In genomic region chr8:12327187-12327586, GRCm38 (mm10) we compare ENCODE assay signal across 19 mouse cellular contexts. TPM values are rescaled to one million over a fixed set of nuclear protein-coding genes. Genes with fewer than 3 reads are reported as not detected.
A peak's percentile ranks its signal among the peaks of the same experiment; 100 is the strongest.
DNase-seq lines count a peak whose midpoint lies in the region; ATAC-seq lines count a peak whose summit lies in the region.
"Had no signal": no experiment of that assay in that cellular context is flagged by ENCODE, and none has a peak within 500 bp of the region (broad histone marks: within the 10 kb centered on the region; RNA-seq: fewer than 3 reads in every experiment).

No protein-coding gene starts in this region.

- no peaks in the 10 kb centered on the region for H3K9me3 ChIP-seq in neural tube, embryonic 11.5 days (ENCODE audit: control insufficient read depth, low read length)
- no peaks in the 10 kb centered on the region for H3K9me3 ChIP-seq in hindbrain, embryonic 11.5 days (ENCODE audit: control insufficient read depth, low read length)
- H3K9me3 ChIP-seq in midbrain, embryonic 13.5 days, result no peaks in the 10 kb centered on the region
- H3K9me3 ChIP-seq in limb, embryonic 10.5 days (replicated peaks), result no peaks in the 10 kb centered on the region
- H3K9me3 ChIP-seq: G1E; heart, embryonic 12.5 days; lung, embryonic 15.5 days; megakaryocyte, embryonic 14.5 days had no signal

- ATAC-seq in neural tube, embryonic 11.5 days (ENCODE audit: insufficient read depth, low FRiP score, low TSS enrichment), result no peak
- ATAC-seq in hindbrain, embryonic 11.5 days (ENCODE audit: low FRiP score), result peak; percentile 38; the same call in 1 of the 2 replicates
- ATAC-seq in midbrain, embryonic 13.5 days, result peak; percentile 32

- peaks cover 7% of the 10 kb centered on the region; the same call in 1 of the 2 replicates for H3K27me3 ChIP-seq in neural tube, embryonic 11.5 days (ENCODE audit: control insufficient read depth, insufficient read depth, low read length)
- H3K27me3 ChIP-seq in hindbrain, embryonic 11.5 days (ENCODE audit: control insufficient read depth, insufficient read depth, low read length), result peaks cover 53% of the 10 kb centered on the region
- H3K27me3 ChIP-seq in midbrain, embryonic 13.5 days, result peaks cover 90% of the 10 kb centered on the region
- H3K27me3 ChIP-seq in limb, embryonic 10.5 days (ENCODE audit: low read depth, poor library complexity, severe bottlenecking), result peaks cover 62% of the 10 kb centered on the region

- WGBS in neural tube, embryonic 11.5 days, result 51% methylated on average over 13 of the region's 13 CpGs
- 50% methylated on average over 13 of the region's 13 CpGs for WGBS in hindbrain, embryonic 11.5 days
- WGBS in midbrain, embryonic 13.5 days, result 21% methylated on average over 13 of the region's 13 CpGs
- WGBS in limb, embryonic 10.5 days, result 68% methylated on average over 13 of the region's 13 CpGs

- no peak overlapping the region for H3K27ac ChIP-seq in neural tube, embryonic 11.5 days (ENCODE audit: low read depth, low read length)
- H3K27ac ChIP-seq in hindbrain, embryonic 11.5 days (ENCODE audit: low read depth, low read length), result 0 out of 2 replicates have a peak overlapping the region, but pooled peaks have one; percentile 39
- peak overlapping the region; percentile 68 for H3K27ac ChIP-seq in midbrain, embryonic 13.5 days
- no peak overlapping the region for H3K27ac ChIP-seq in limb, embryonic 10.5 days
- H3K27ac ChIP-seq: lung, embryonic 15.5 days had no signal

- DNase-seq in neural tube, embryonic 11.5 days (ENCODE audit: low spot score), result peak; percentile 18
- DNase-seq in neural tube, embryonic 10.5 days (ENCODE audit: extremely low spot score, low spot score), result no peak
- no peak for DNase-seq in hindbrain, embryonic 11.5 days (ENCODE audit: low spot score)
- peak; percentile 49 for DNase-seq in retina, postnatal 1 day
- DNase-seq in urinary bladder, postnatal 14 days (ENCODE audit: low spot score), result no peak
- DNase-seq in limb, embryonic 10.5 days (ENCODE audit: low spot score), result no peak
- DNase-seq in left cerebral cortex, postnatal 36 days (ENCODE audit: low spot score in 2 of 2), result no peak
- DNase-seq: cerebellum, adult 11 months; kidney, postnatal 10 days; right cerebral cortex, postnatal 14 days; thymus, adult 18-20 months had no signal

- no peaks in the 10 kb centered on the region for H3K36me3 ChIP-seq in neural tube, embryonic 11.5 days (ENCODE audit: control insufficient read depth, insufficient read depth, low read length)
- no peaks in the 10 kb centered on the region for H3K36me3 ChIP-seq in hindbrain, embryonic 11.5 days (ENCODE audit: control insufficient read depth, insufficient read depth, low read length)
- H3K36me3 ChIP-seq in midbrain, embryonic 13.5 days, result no peaks in the 10 kb centered on the region
- H3K36me3 ChIP-seq in limb, embryonic 10.5 days, result no peaks in the 10 kb centered on the region
- H3K36me3 ChIP-seq: G1E; heart, embryonic 12.5 days; lung, embryonic 15.5 days had no signal

- peaks cover 20% of the 10 kb centered on the region for H3K4me1 ChIP-seq in neural tube, embryonic 11.5 days (ENCODE audit: control insufficient read depth, insufficient read depth, low read length)
- peaks cover 18% of the 10 kb centered on the region for H3K4me1 ChIP-seq in hindbrain, embryonic 11.5 days (replicated peaks; ENCODE audit: control insufficient read depth, insufficient read depth, low read length)
- H3K4me1 ChIP-seq in midbrain, embryonic 13.5 days (replicated peaks), result peaks cover 67% of the 10 kb centered on the region
- H3K4me1 ChIP-seq in limb, embryonic 10.5 days, result peaks cover 27% of the 10 kb centered on the region
- H3K4me1 ChIP-seq: megakaryocyte, embryonic 14.5 days had no signal

- H3K9ac ChIP-seq in neural tube, embryonic 11.5 days (ENCODE audit: low read length), result no peak overlapping the region
- H3K9ac ChIP-seq in hindbrain, embryonic 11.5 days (ENCODE audit: low read depth, low read length), result no peak overlapping the region
- H3K9ac ChIP-seq in midbrain, embryonic 13.5 days (replicated peaks), result no peak overlapping the region
- H3K9ac ChIP-seq: heart, embryonic 12.5 days; lung, embryonic 15.5 days had no signal

- intact Hi-C loops in left cerebral cortex, postnatal 36 days (cut with DNase I), result no loop called here

- no peak overlapping the region for H3K4me3 ChIP-seq in neural tube, embryonic 11.5 days (ENCODE audit: low read depth, low read length)
- H3K4me3 ChIP-seq in hindbrain, embryonic 11.5 days (ENCODE audit: low read depth, low read length), result no peak overlapping the region
- H3K4me3 ChIP-seq in midbrain, embryonic 13.5 days (replicated peaks), result no peak overlapping the region
- no peak overlapping the region for H3K4me3 ChIP-seq in limb, embryonic 10.5 days
- H3K4me3 ChIP-seq: heart, embryonic 12.5 days; lung, embryonic 15.5 days; megakaryocyte, embryonic 14.5 days had no signal

- no peak overlapping the region for H3K4me2 ChIP-seq in neural tube, embryonic 11.5 days (ENCODE audit: low read depth)
- no peak overlapping the region for H3K4me2 ChIP-seq in hindbrain, embryonic 11.5 days (replicated peaks; ENCODE audit: low read depth, low read length)
- peak overlapping the region; percentile 28 for H3K4me2 ChIP-seq in midbrain, embryonic 13.5 days (replicated peaks)
- H3K4me2 ChIP-seq: heart, embryonic 12.5 days; liver, embryonic 11.5 days; lung, embryonic 15.5 days had no signal

RNA-seq across cellular contexts. Expression of gene A230072I06Rik, which starts 48.6 kb away (rescaled TPM):
- not detected in 2 replicates for polyA plus RNA-seq in neural tube, embryonic 11.5 days (2014; fragmentation: Nextera tagmentation; extraction: Ambion mirVana)
- polyA plus RNA-seq in hindbrain, embryonic 11.5 days (2014; fragmentation: Nextera tagmentation; extraction: Ambion mirVana), result not detected in 2 replicates
- 0.13 TPM in 1 of 2 replicates, not detected in the other for polyA plus RNA-seq in midbrain, embryonic 13.5 days (2015; fragmentation: Nextera tagmentation; extraction: Ambion mirVana)
- not detected in 2 replicates for polyA plus RNA-seq in limb, embryonic 10.5 days (2016; fragmentation: Nextera tagmentation; extraction: Ambion mirVana)
- total RNA-seq in left cerebral cortex, postnatal 36 days (2021), result not detected
- total RNA-seq: gastrocnemius, adult 8-10 months; left cerebral cortex, postnatal 10 days had no signal
- polyA plus RNA-seq: G1E; heart, embryonic 12.5 days; liver, embryonic 11.5 days; lung, embryonic 15.5 days had no signal

Comparison
In these comparisons a context has a peak if more than half of its experiments do, and no peak if none do; other contexts are left out.
1. DNase-seq: peak in neural tube, embryonic 11.5 days (single experiment) and retina, postnatal 1 day (single experiment); none in neural tube, embryonic 10.5 days (single experiment), hindbrain, embryonic 11.5 days (single experiment), urinary bladder, postnatal 14 days (single experiment), limb, embryonic 10.5 days (single experiment) and left cerebral cortex, postnatal 36 days (0 of 2).
2. H3K27ac ChIP-seq: peak in hindbrain, embryonic 11.5 days (single experiment) and midbrain, embryonic 13.5 days (single experiment); none in neural tube, embryonic 11.5 days (single experiment) and limb, embryonic 10.5 days (single experiment).